26 mouse cellular contexts compared by ENCODE assay signal in genomic region chr16:23844622-23845021, GRCm38 (mm10). TPM values are rescaled to one million over a fixed set of nuclear protein-coding genes. Genes with fewer than 3 reads are reported as not detected.
A peak's percentile ranks its signal among the peaks of the same experiment; 100 is the strongest.
DNase-seq lines count a peak whose midpoint lies in the region; ATAC-seq and TF ChIP-seq lines count a peak whose summit lies in the region.
"Had no signal": no experiment of that assay in that cellular context is flagged by ENCODE, and none has a peak within 500 bp of the region (broad histone marks: within the 10 kb centered on the region; RNA-seq: fewer than 3 reads in every experiment).

No protein-coding gene starts in this region.

- peak overlapping the region; percentile 33; the same call in 1 of the 2 replicates for H3K4me2 ChIP-seq in CH12.LX (ENCODE audit: insufficient read depth, low read depth, poor library complexity, severe bottlenecking)
- H3K4me2 ChIP-seq in forebrain, embryonic 13.5 days = no peak overlapping the region
- H3K4me2 ChIP-seq in forebrain, embryonic 12.5 days = no peak overlapping the region
- H3K4me2 ChIP-seq: embryonic facial prominence, embryonic 15.5 days; heart, embryonic 13.5 days; neural tube, embryonic 13.5 days; stomach, embryonic 15.5 days had no signal

- no peaks in the 10 kb centered on the region for H3K79me2 ChIP-seq in CH12.LX (replicated peaks; ENCODE audit: control insufficient read depth, extremely low read depth, insufficient read depth, poor library complexity, severe bottlenecking)

- H3K27me3 ChIP-seq in CH12.LX (replicated peaks) = no peaks in the 10 kb centered on the region
- H3K27me3 ChIP-seq in thymus, adult 2 months (ENCODE audit: control insufficient read depth, insufficient read depth, low read length) = no peaks in the 10 kb centered on the region
- H3K27me3 ChIP-seq in forebrain, embryonic 13.5 days = peaks cover 76% of the 10 kb centered on the region
- peaks cover 78% of the 10 kb centered on the region for H3K27me3 ChIP-seq in forebrain, embryonic 12.5 days
- H3K27me3 ChIP-seq: embryonic facial prominence, embryonic 15.5 days; heart, embryonic 13.5 days; megakaryocyte, embryonic 14.5 days; stomach, embryonic 15.5 days had no signal

- TF ChIP-seq EP300 in CH12.LX (IDR thresholded peaks at IDR 0.05; ENCODE audit: low read length) = no peak

- ATAC-seq in inflammation-experienced regulatory T-cells, adult 6 months = peak; percentile 56
- no peak for ATAC-seq in forebrain, embryonic 13.5 days
- no peak for ATAC-seq in forebrain, embryonic 12.5 days (ENCODE audit: low FRiP score)
- ATAC-seq: lung, postnatal 0 days had no signal

- TF ChIP-seq CTCF in CH12.LX (conservative IDR thresholded peaks at IDR 0.05 in 1 of 2, IDR thresholded peaks at IDR 0.05 in 1 of 2; ENCODE audit: low read depth in 2 of 2, low read length in 2 of 2) = no peak
- TF ChIP-seq CTCF in thymus, adult 2 months (IDR thresholded peaks at IDR 0.05; ENCODE audit: borderline replicate concordance, control insufficient read depth, extremely low read depth, insufficient read depth, low read length, poor library complexity) = no peak
- no peak for TF ChIP-seq CTCF in lung, adult 2 months (IDR thresholded peaks at IDR 0.05; ENCODE audit: insufficient read depth, low read length)

- H3K9me3 ChIP-seq in CH12.LX (replicated peaks; ENCODE audit: low read length) = no peaks in the 10 kb centered on the region
- no peaks in the 10 kb centered on the region for H3K9me3 ChIP-seq in forebrain, embryonic 13.5 days (replicated peaks)
- no peaks in the 10 kb centered on the region for H3K9me3 ChIP-seq in forebrain, embryonic 12.5 days
- H3K9me3 ChIP-seq: embryonic facial prominence, embryonic 15.5 days; heart, embryonic 13.5 days; limb, embryonic 10.5 days; neural tube, embryonic 13.5 days; stomach, embryonic 15.5 days had no signal

- no peaks in the 10 kb centered on the region for H3K36me3 ChIP-seq in CH12.LX (replicated peaks in 1 of 2; ENCODE audit: control insufficient read depth in 1 of 2, insufficient read depth in 1 of 2, low read length in 1 of 2)
- H3K36me3 ChIP-seq in thymus, adult 2 months (ENCODE audit: control insufficient read depth, insufficient read depth, low read length) = no peaks in the 10 kb centered on the region
- H3K36me3 ChIP-seq in forebrain, embryonic 13.5 days (ENCODE audit: poor library complexity, severe bottlenecking) = no peaks in the 10 kb centered on the region
- H3K36me3 ChIP-seq in forebrain, embryonic 12.5 days (replicated peaks) = no peaks in the 10 kb centered on the region
- H3K36me3 ChIP-seq: embryonic facial prominence, embryonic 15.5 days; heart, embryonic 13.5 days; limb, embryonic 10.5 days; neural tube, embryonic 13.5 days; stomach, embryonic 15.5 days had no signal

- in situ Hi-C loops in CH12.LX (cut with MboI; ENCODE audit: low pct_ligation_motif_present, low pct_unique_long_range_greater_than_20kb, low sequenced_read_pairs) = no loop called here

- dilution Hi-C loops in CH12.LX (cut with MboI; ENCODE audit: extremely low pct_ligation_motif_present, extremely low pct_unique_long_range_greater_than_20kb, low sequenced_read_pairs) = no loop called here

- no peak overlapping the region for H3K9ac ChIP-seq in CH12.LX (ENCODE audit: insufficient read depth, low read depth)
- no peak overlapping the region for H3K9ac ChIP-seq in forebrain, embryonic 13.5 days
- H3K9ac ChIP-seq in forebrain, embryonic 12.5 days = no peak overlapping the region
- H3K9ac ChIP-seq: embryonic facial prominence, embryonic 15.5 days; heart, embryonic 13.5 days; neural tube, embryonic 13.5 days; stomach, embryonic 15.5 days had no signal

- no peak overlapping the region for H3K4me3 ChIP-seq in CH12.LX (replicated peaks in 1 of 3; ENCODE audit: low read depth in 2 of 3, low read length in 2 of 3, poor library complexity in 1 of 3)
- H3K4me3 ChIP-seq in thymus, adult 2 months (ENCODE audit: control insufficient read depth, insufficient read depth, low read length) = no peak overlapping the region
- no peak overlapping the region for H3K4me3 ChIP-seq in forebrain, embryonic 13.5 days
- no peak overlapping the region for H3K4me3 ChIP-seq in forebrain, embryonic 12.5 days (replicated peaks)
- no peak overlapping the region for H3K4me3 ChIP-seq in lung, adult 2 months (replicated peaks; ENCODE audit: extremely low read depth, low read depth, low read length)
- H3K4me3 ChIP-seq: embryonic facial prominence, embryonic 15.5 days; heart, adult 2 months; heart, embryonic 13.5 days; limb, embryonic 10.5 days; megakaryocyte, embryonic 14.5 days; neural tube, embryonic 13.5 days; stomach, embryonic 15.5 days had no signal

- no peak overlapping the region for H3K27ac ChIP-seq in CH12.LX (ENCODE audit: insufficient read depth, low read depth)
- no peak overlapping the region for H3K27ac ChIP-seq in thymus, adult 2 months (ENCODE audit: control insufficient read depth, insufficient read depth, low read length)
- H3K27ac ChIP-seq in forebrain, embryonic 13.5 days = no peak overlapping the region
- no peak overlapping the region for H3K27ac ChIP-seq in forebrain, embryonic 12.5 days
- H3K27ac ChIP-seq: embryonic facial prominence, embryonic 15.5 days; heart, adult 2 months; heart, embryonic 13.5 days; kidney, postnatal 0 days; limb, embryonic 10.5 days; neural tube, embryonic 13.5 days; stomach, embryonic 15.5 days had no signal

- WGBS in thymus, adult 2 months = 17% methylated on average over 7 of the region's 7 CpGs
- WGBS in forebrain, embryonic 13.5 days = 96% methylated on average over 7 of the region's 7 CpGs
- WGBS in forebrain, embryonic 12.5 days = 86% methylated on average over 7 of the region's 7 CpGs
- WGBS in lung, adult 2 months = 46% methylated on average over 7 of the region's 7 CpGs

- TF ChIP-seq RAD21 in CH12.LX (IDR thresholded peaks at IDR 0.05; ENCODE audit: low read depth, low read length) = no peak

- DNase-seq in CH12.LX (ENCODE audit: extremely low read depth) = no peak
- DNase-seq in thymus, adult 2 months = peak; percentile 18
- no peak for DNase-seq in embryo, embryonic 10.5 days (ENCODE audit: low spot score)
- DNase-seq in lung, adult 2 months = no peak
- DNase-seq: adrenal gland, adult 2 months; cerebellum, adult 18-20 months; cerebellum, postnatal 14 days; gastrocnemius, postnatal 25 days; heart, adult 2 months; heart, postnatal 14 days; kidney, adult 18-20 months; midbrain, embryonic 14.5 days had no signal

- H3K4me1 ChIP-seq in CH12.LX (ENCODE audit: control insufficient read depth in 1 of 2, insufficient read depth in 2 of 2) = no peaks in the 10 kb centered on the region
- H3K4me1 ChIP-seq in thymus, adult 2 months (replicated peaks; ENCODE audit: control insufficient read depth, insufficient read depth, low read length) = peaks cover 3% of the 10 kb centered on the region; the same call in 1 of the 2 replicates
- H3K4me1 ChIP-seq in forebrain, embryonic 13.5 days = peaks cover 8% of the 10 kb centered on the region; the same call in 1 of the 2 replicates
- H3K4me1 ChIP-seq in forebrain, embryonic 12.5 days = peaks cover 4% of the 10 kb centered on the region; the same call in 1 of the 2 replicates
- H3K4me1 ChIP-seq in lung, adult 2 months (ENCODE audit: control insufficient read depth, insufficient read depth, low read length) = no peaks in the 10 kb centered on the region; the same call in 1 of the 2 replicates
- H3K4me1 ChIP-seq: embryonic facial prominence, embryonic 15.5 days; heart, embryonic 13.5 days; megakaryocyte, embryonic 14.5 days; stomach, embryonic 15.5 days had no signal

- no peak for TF ChIP-seq POLR2A in CH12.LX (IDR thresholded peaks at IDR 0.05; ENCODE audit: low read depth, low read length)
- no peak for TF ChIP-seq POLR2A in thymus, adult 2 months (IDR thresholded peaks at IDR 0.05; ENCODE audit: control insufficient read depth, extremely low read depth, insufficient read depth, low read length, poor library complexity)
- no peak for TF ChIP-seq POLR2A in lung, adult 2 months (IDR thresholded peaks at IDR 0.05; ENCODE audit: borderline replicate concordance, extremely low read depth, low read depth, low read length)

TF ChIP-seq in CH12.LX, 34 proteins besides CTCF, POLR2A, EP300 and RAD21:
- TF ChIP-seq ZKSCAN1 (IDR thresholded peaks at IDR 0.05; ENCODE audit: borderline replicate concordance, low read depth, low read length) = no peak
- TF ChIP-seq MAFK (IDR thresholded peaks at IDR 0.05; ENCODE audit: insufficient replicate concordance, low read length) = no peak
- no peak for TF ChIP-seq RCOR1 (conservative IDR thresholded peaks at IDR 0.05; ENCODE audit: low read depth, low read length)
- TF ChIP-seq ELF1 (IDR thresholded peaks at IDR 0.05; ENCODE audit: low read depth, low read length) = no peak

RNA-seq across cellular contexts. Expression of gene Sst, which starts 46.1 kb away (rescaled TPM):
- total RNA-seq in CH12.LX (2012; rRNA removed) = not detected in 2 replicates
- total RNA-seq in CH12.LX (2014; rRNA removed) = not detected in 2 replicates
- polyA plus RNA-seq in CH12.LX (2012; ENCODE audit: insufficient read length, low read depth) = not detected in 2 replicates
- polyA plus RNA-seq in inflammation-experienced regulatory T-cells, adult 6 months (2017; shearing (Covaris generic)) = not detected
- 3.0 and 3.4 TPM in 2 replicates for polyA plus RNA-seq in thymus, adult 2 months (2012; rRNA removed)
- polyA plus RNA-seq in forebrain, embryonic 13.5 days (2015; fragmentation: Nextera tagmentation; extraction: Ambion mirVana) = 143 and 203 TPM in 2 replicates
- 43.4 and 45.5 TPM in 2 replicates for polyA plus RNA-seq in forebrain, embryonic 12.5 days (2016; fragmentation: Nextera tagmentation; extraction: Ambion mirVana)
- polyA plus RNA-seq in lung, adult 2 months (2012; rRNA removed) = 0.18 TPM in 1 of 2 replicates, not detected in the other
- total RNA-seq: ES-E14; gastrocnemius, postnatal 25 days; heart, adult 2 months; heart, postnatal 14 days; liver, adult 2 months had no signal
- polyA plus RNA-seq: adrenal gland, adult 2 months; C2C12; heart, adult 2 months; kidney, postnatal 0 days; liver, adult 2 months; lung, postnatal 0 days had no signal

Comparison
In these comparisons a context has a peak if more than half of its experiments do, and no peak if none do; other contexts are left out.
1. RNA of gene Sst, which starts 46.1 kb away (polyA plus RNA-seq): 143 to 203 TPM in forebrain, embryonic 13.5 days and 43.4 to 45.5 TPM in forebrain, embryonic 12.5 days; 3.0 to 3.4 TPM in thymus, adult 2 months, not detected in CH12.LX, not detected in inflammation-experienced regulatory T-cells, adult 6 months and 0.18 TPM in lung, adult 2 months; every median in the first group is over 10 times any median in the second.